Mouse (Mus musculus): ENCODE data around the gene Snx4. TPM values are rescaled to one million over a fixed set of nuclear protein-coding genes. Genes with fewer than 3 reads are reported as not detected.
"Not testable (repeated sequence)": the region's sequence is repeated elsewhere in the genome, so short reads cannot be mapped to it uniquely, and the experiment has no call there.

Snx4 gene
- polyA plus RNA-seq (2015; fragmentation: Nextera tagmentation; extraction: Ambion mirVana): 82.5 and 85.3 TPM in 2 replicates

GRCm38 (mm10) chr16:33251194-33252051, at the start of gene Snx4:
Snx4 (plus strand) TSS chr16:33251442.
- peaks cover 27% of the 10 kb centered on the region for H3K4me1 ChIP-seq
- H3K36me3 ChIP-seq (replicated peaks): no peaks in the 10 kb centered on the region
- no peaks in the 10 kb centered on the region for H3K27me3 ChIP-seq (replicated peaks)
- H3K9ac ChIP-seq: peak within 1 kb of the TSS; percentile 95
- H3K4me2 ChIP-seq: peak within 1 kb of the TSS; percentile 85
- under 1% methylated on average over 72 of the region's 72 CpGs for WGBS
- H3K4me3 ChIP-seq: peak within 1 kb of the TSS; percentile 93
- peak; percentile 94 for ATAC-seq (replicated peaks)
- no peaks in the 10 kb centered on the region for H3K9me3 ChIP-seq
- H3K27ac ChIP-seq: peak within 1 kb of the TSS; percentile 83

- Histone ChIP-seq H3K27me3 (replicated peaks) (no peaks in the 10 kb centered on the region), H3K4me1 (no peaks in the 10 kb centered on the region), H3K9me3 (no peaks in the 10 kb centered on the region), H3K9ac (no peak overlapping the region), H3K4me3 (no peak overlapping the region), H3K36me3 (replicated peaks) (peaks cover 22% of the 10 kb centered on the region), H3K27ac (no peak overlapping the region), H3K4me2 (no peak overlapping the region)
- no peak for ATAC-seq (replicated peaks)
- WGBS: 90% methylated on average over 2 of the region's 2 CpGs
These were observed 40.4 kb upstream of the Snx4 start for GRCm38 (mm10) chr16:33210812-33211211.

GRCm38 (mm10) chr16:33216313-33217003, 34.8 kb upstream of the Snx4 start:
- no peak overlapping the region for H3K4me2 ChIP-seq
- no peak overlapping the region for H3K27ac ChIP-seq
- H3K9ac ChIP-seq: no peak overlapping the region
- H3K9me3 ChIP-seq: no peaks in the 10 kb centered on the region
- H3K4me3 ChIP-seq: no peak overlapping the region
- H3K36me3 ChIP-seq (replicated peaks): peaks cover 4% of the 10 kb centered on the region; the same call in 1 of the 2 replicates
- no peak for ATAC-seq (replicated peaks)
- 0 out of 2 replicates have a peak, but pooled peaks cover 3% of the 10 kb centered on the region for H3K4me1 ChIP-seq
- 38% methylated on average over 9 of the region's 9 CpGs for WGBS
- no peaks in the 10 kb centered on the region for H3K27me3 ChIP-seq (replicated peaks)

- WGBS: 64% methylated on average over 3 of the region's 3 CpGs
- H3K9ac ChIP-seq: not testable (repeated sequence)
These were observed 33.6 kb upstream of the Snx4 start for GRCm38 (mm10) chr16:33217553-33218085.

GRCm38 (mm10) chr16:33222482-33222881, 28.8 kb upstream of the Snx4 start:
- no peak overlapping the region for H3K4me3 ChIP-seq
- no peak overlapping the region for H3K4me2 ChIP-seq
- no peak for ATAC-seq (replicated peaks)
- H3K27me3 ChIP-seq (replicated peaks): no peaks in the 10 kb centered on the region
- H3K36me3 ChIP-seq (replicated peaks): peaks cover 13% of the 10 kb centered on the region; the same call in 1 of the 2 replicates
- no peak overlapping the region for H3K9ac ChIP-seq
- WGBS: 88% methylated on average over 3 of the region's 3 CpGs
- H3K9me3 ChIP-seq: no peaks in the 10 kb centered on the region
- no peaks in the 10 kb centered on the region for H3K4me1 ChIP-seq
- H3K27ac ChIP-seq: no peak overlapping the region

More at GRCm38 (mm10) chr16:33217553-33218085, 33.6 kb upstream of the Snx4 start:
- ATAC-seq (replicated peaks); H3K9me3 ChIP-seq; H3K36me3 ChIP-seq (replicated peaks); H3K4me1 ChIP-seq; H3K27ac ChIP-seq; H3K27me3 ChIP-seq (replicated peaks); H3K4me2 ChIP-seq; H3K4me3 ChIP-seq: not testable (repeated sequence)

GRCm38 (mm10) chr16:33224381-33224780, 26.9 kb upstream of the Snx4 start:
- peaks cover 27% of the 10 kb centered on the region for H3K36me3 ChIP-seq (replicated peaks)
- H3K9me3 ChIP-seq: no peaks in the 10 kb centered on the region
- no peak overlapping the region for H3K4me3 ChIP-seq
- no peak for ATAC-seq (replicated peaks)
- no peaks in the 10 kb centered on the region for H3K4me1 ChIP-seq
- H3K9ac ChIP-seq: no peak overlapping the region
- H3K4me2 ChIP-seq: no peak overlapping the region
- no peaks in the 10 kb centered on the region for H3K27me3 ChIP-seq (replicated peaks)
- WGBS: 96% methylated on average over 5 of the region's 5 CpGs
- no peak overlapping the region for H3K27ac ChIP-seq

- no peak overlapping the region for H3K27ac ChIP-seq
- H3K4me2 ChIP-seq: no peak overlapping the region
- 76% methylated on average over 12 of the region's 12 CpGs for WGBS
- no peaks in the 10 kb centered on the region for H3K27me3 ChIP-seq (replicated peaks)
- ATAC-seq (replicated peaks): no peak
- H3K4me3 ChIP-seq: no peak overlapping the region
- peaks cover 2% of the 10 kb centered on the region for H3K36me3 ChIP-seq (replicated peaks)
- no peaks in the 10 kb centered on the region for H3K9me3 ChIP-seq
- no peak overlapping the region for H3K9ac ChIP-seq
- no peaks in the 10 kb centered on the region for H3K4me1 ChIP-seq
These were observed 17.1 kb upstream of the Snx4 start for GRCm38 (mm10) chr16:33234128-33234527.

GRCm38 (mm10) chr16:33236151-33236550, 15.1 kb upstream of the Snx4 start:
- no peaks in the 10 kb centered on the region for H3K27me3 ChIP-seq (replicated peaks)
- H3K9me3 ChIP-seq: no peaks in the 10 kb centered on the region
- H3K36me3 ChIP-seq (replicated peaks): no peaks in the 10 kb centered on the region; the same call in none of the 2 replicates
- no peak for ATAC-seq (replicated peaks)
- WGBS: 85% methylated on average over 6 of the region's 6 CpGs
- H3K4me1 ChIP-seq: no peaks in the 10 kb centered on the region
- no peak overlapping the region for H3K4me3 ChIP-seq
- no peak overlapping the region for H3K27ac ChIP-seq
- no peak overlapping the region for H3K9ac ChIP-seq
- H3K4me2 ChIP-seq: no peak overlapping the region

GRCm38 (mm10) chr16:33239305-33239704, 11.9 kb upstream of the Snx4 start:
- H3K27ac ChIP-seq: no peak overlapping the region
- no peaks in the 10 kb centered on the region for H3K9me3 ChIP-seq
- H3K4me3 ChIP-seq: no peak overlapping the region
- no peaks in the 10 kb centered on the region for H3K27me3 ChIP-seq (replicated peaks)
- H3K4me1 ChIP-seq: no peaks in the 10 kb centered on the region
- no peak overlapping the region for H3K4me2 ChIP-seq
- ATAC-seq (replicated peaks): no peak
- peaks cover 8% of the 10 kb centered on the region for H3K36me3 ChIP-seq (replicated peaks)
- 91% methylated on average over 2 of the region's 2 CpGs for WGBS
- H3K9ac ChIP-seq: no peak overlapping the region

GRCm38 (mm10) chr16:33242046-33242445, 9.2 kb upstream of the Snx4 start:
- Histone ChIP-seq H3K27ac (no peak overlapping the region), H3K4me2 (no peak overlapping the region), H3K4me3 (no peak overlapping the region), H3K4me1 (no peaks in the 10 kb centered on the region), H3K36me3 (replicated peaks) (peaks cover 8% of the 10 kb centered on the region), H3K9ac (no peak overlapping the region), H3K27me3 (replicated peaks) (no peaks in the 10 kb centered on the region), H3K9me3 (no peaks in the 10 kb centered on the region)
- WGBS: 83% methylated on average over 6 of the region's 6 CpGs
- ATAC-seq (replicated peaks): no peak

GRCm38 (mm10) chr16:33244136-33244691, 7.0 kb upstream of the Snx4 start:
- Histone ChIP-seq H3K27me3 (replicated peaks) (no peaks in the 10 kb centered on the region), H3K4me3 (no peak overlapping the region), H3K9ac (no peak overlapping the region), H3K9me3 (no peaks in the 10 kb centered on the region), H3K4me1 (no peaks in the 10 kb centered on the region), H3K36me3 (replicated peaks) (peaks cover 8% of the 10 kb centered on the region), H3K4me2 (no peak overlapping the region), H3K27ac (no peak overlapping the region)
- 92% methylated on average over 6 of the region's 6 CpGs for WGBS
- ATAC-seq (replicated peaks): 0 out of 2 replicates have a peak, but pooled peaks have one; percentile 42

GRCm38 (mm10) chr16:33244933-33245470, 6.2 kb upstream of the Snx4 start:
- H3K9me3 ChIP-seq: no peaks in the 10 kb centered on the region
- no peak overlapping the region for H3K9ac ChIP-seq
- H3K27me3 ChIP-seq (replicated peaks): no peaks in the 10 kb centered on the region
- no peak overlapping the region for H3K4me2 ChIP-seq
- no peak overlapping the region for H3K27ac ChIP-seq
- no peak overlapping the region for H3K4me3 ChIP-seq
- H3K36me3 ChIP-seq (replicated peaks): peaks cover 8% of the 10 kb centered on the region
- no peaks in the 10 kb centered on the region for H3K4me1 ChIP-seq
- ATAC-seq (replicated peaks): no peak
- WGBS: 91% methylated on average over 9 of the region's 9 CpGs
